Mouse (Mus musculus) CH12F3 (cell line): ENCODE data around the gene Pi4ka.

ENCODE experiments used
- in situ Hi-C: fragments of 300-500 bp; cut with MboI; formaldehyde crosslinking; loops from 2 replicates; pipeline ENCODE4 v1.14.3; 2020; ENCODE audit warnings: low sequenced_read_pairs

Pi4ka gene

GRCm38 (mm10) chr16:17276164-17277151 is 129.7 kb downstream of the Pi4ka start:
- in situ Hi-C loops = no loop called here

- in situ Hi-C loops = no loop called here
Observed at GRCm38 (mm10) chr16:17275721-17276120, 130.4 kb downstream of the Pi4ka start, which contains the start of gene Tmem191c. Gene Tmem191c, plus strand, starts transcription at chr16:17276077.

- in situ Hi-C loops = no loop called here
Observed at GRCm38 (mm10) chr16:17271856-17272255, 134.3 kb downstream of the Pi4ka start.

- in situ Hi-C loops = no loop called here
Observed at GRCm38 (mm10) chr16:17271124-17271523, 135.0 kb downstream of the Pi4ka start.

GRCm38 (mm10) chr16:17269872-17270271 is 136.2 kb downstream of the Pi4ka start:
- in situ Hi-C loops = loop anchor here (5.0 kb wide), 1 partner anchor 53 kb away; no protein-coding TSS in a partner anchor

GRCm38 (mm10) chr16:17267937-17268336 is 138.2 kb downstream of the Pi4ka start:
- in situ Hi-C loops = loop anchor here (5.0 kb wide), 1 partner anchor 51 kb away; no protein-coding TSS in a partner anchor

GRCm38 (mm10) chr16:17266113-17266512 is 140.0 kb downstream of the Pi4ka start:
- in situ Hi-C loops = loop anchor here (5.0 kb wide), 1 partner anchor 49 kb away; no protein-coding TSS in a partner anchor

- in situ Hi-C loops = no loop called here
Observed at GRCm38 (mm10) chr16:17261341-17261740, 144.8 kb downstream of the Pi4ka start.

GRCm38 (mm10) chr16:17258917-17259316 is 147.2 kb downstream of the Pi4ka start:
- in situ Hi-C loops = no loop called here

- in situ Hi-C loops = no loop called here
Observed at GRCm38 (mm10) chr16:17257359-17257821, 148.7 kb downstream of the Pi4ka start.

GRCm38 (mm10) chr16:17255270-17255669 is 150.8 kb downstream of the Pi4ka start:
- in situ Hi-C loops = no loop called here

- in situ Hi-C loops = no loop called here
Observed at GRCm38 (mm10) chr16:17254005-17254597, 152.0 kb downstream of the Pi4ka start.

GRCm38 (mm10) chr16:17252841-17253240 is 153.3 kb downstream of the Pi4ka start:
- in situ Hi-C loops = no loop called here

- in situ Hi-C loops = no loop called here
Observed at GRCm38 (mm10) chr16:17252086-17252726, 153.9 kb downstream of the Pi4ka start.

- in situ Hi-C loops = no loop called here
Observed at GRCm38 (mm10) chr16:17251539-17251938, 154.6 kb downstream of the Pi4ka start.

GRCm38 (mm10) chr16:17249135-17249534 is 157.0 kb downstream of the Pi4ka start:
- in situ Hi-C loops = no loop called here

- in situ Hi-C loops = no loop called here
Observed at GRCm38 (mm10) chr16:17247727-17248126, 158.4 kb downstream of the Pi4ka start.

GRCm38 (mm10) chr16:17244996-17245395 is 161.1 kb downstream of the Pi4ka start:
- in situ Hi-C loops = no loop called here

GRCm38 (mm10) chr16:17243731-17244130 is 162.4 kb downstream of the Pi4ka start:
- in situ Hi-C loops = no loop called here

- in situ Hi-C loops = no loop called here
Observed at GRCm38 (mm10) chr16:17239409-17239808, 166.7 kb downstream of the Pi4ka start.

GRCm38 (mm10) chr16:17237634-17238033 is 168.5 kb downstream of the Pi4ka start:
- in situ Hi-C loops = no loop called here
